Mouse (Mus musculus) c-Kit-negative CD71-positive TER-119-positive erythroid progenitor cells, embryonic 14.5 days (primary cell): ENCODE data around the gene Sp3.
"Not testable (repeated sequence)": the region's sequence is repeated elsewhere in the genome, so short reads cannot be mapped to it uniquely, and the experiment has no call there.

Experiments
- DNase-seq: peaks from one replicate; pipeline ENCODE4 v3.0.0-alpha.2; 2013; ENCODE audit warnings: low read depth, low spot score

Gene Sp3

GRCm38 (mm10) chr2:72916170-72916569 lies 64.1 kb downstream of the Sp3 start:
- DNase-seq: no peak

GRCm38 (mm10) chr2:72915245-72915930 lies 64.9 kb downstream of the Sp3 start:
- no peak for DNase-seq

GRCm38 (mm10) chr2:72913458-72913760 lies 66.8 kb downstream of the Sp3 start:
- DNase-seq: no peak

- DNase-seq: no peak
Observed at GRCm38 (mm10) chr2:72912708-72913457, 67.4 kb downstream of the Sp3 start.

- no peak for DNase-seq
Observed at GRCm38 (mm10) chr2:72911527-72911926, 68.7 kb downstream of the Sp3 start.

- DNase-seq: no peak
Observed at GRCm38 (mm10) chr2:72909046-72909445, 71.2 kb downstream of the Sp3 start.

GRCm38 (mm10) chr2:72908191-72908910 lies 71.9 kb downstream of the Sp3 start:
- no peak for DNase-seq

GRCm38 (mm10) chr2:72906745-72907144 lies 73.5 kb downstream of the Sp3 start:
- no peak for DNase-seq

- DNase-seq: not testable (repeated sequence)
Observed at GRCm38 (mm10) chr2:72902816-72903680, 77.2 kb downstream of the Sp3 start.

- DNase-seq: no peak
Observed at GRCm38 (mm10) chr2:72898782-72899305, 81.4 kb downstream of the Sp3 start.

- DNase-seq: no peak
Observed at GRCm38 (mm10) chr2:72898094-72898781, 82.0 kb downstream of the Sp3 start.

- no peak for DNase-seq
Observed at GRCm38 (mm10) chr2:72889806-72890205, 90.4 kb downstream of the Sp3 start.
